Mouse (Mus musculus) intestine, embryonic 15.5 days (tissue): ENCODE measurements around the gene 1110065P20Rik. TPM values are rescaled to one million over a fixed set of nuclear protein-coding genes. Genes with fewer than 3 reads are reported as not detected.

Experiments used
- ATAC-seq: fragments of 200-750 bp; cut with Nextera tagmentation; 2 replicates; pipeline ENCODE4 v1.8.0; 2017; ENCODE audit warnings: moderate TSS enrichment, moderate library complexity
- H3K27ac ChIP-seq: fragments of 300-500 bp; sonication (generic); 2 replicates; pipeline ENCODE4 v1.5.1; 2015; ENCODE audit warnings: mild to moderate bottlenecking, inconsistent platforms
- H3K27me3 ChIP-seq: fragments of 300-500 bp; sonication (generic); replicated peaks from 2 replicates; pipeline ENCODE4 v1.6.1; 2015; ENCODE audit warnings: inconsistent platforms
- H3K36me3 ChIP-seq: fragments of 300-500 bp; sonication (generic); 2 replicates; pipeline ENCODE4 v1.6.1; 2015; ENCODE audit warnings: inconsistent platforms
- H3K4me1 ChIP-seq: fragments of 300-500 bp; sonication (generic); replicated peaks from 2 replicates; pipeline ENCODE4 v1.6.1; 2015; ENCODE audit warnings: inconsistent platforms
- H3K4me2 ChIP-seq: fragments of 300-500 bp; sonication (generic); replicated peaks from 2 replicates; pipeline ENCODE4 v1.6.1; 2015; ENCODE audit warnings: mild to moderate bottlenecking, inconsistent platforms
- H3K4me3 ChIP-seq: fragments of 300-500 bp; sonication (generic); replicated peaks from 2 replicates; pipeline ENCODE4 v1.5.1; 2015; ENCODE audit warnings: inconsistent platforms
- H3K9ac ChIP-seq: fragments of 300-500 bp; sonication (generic); 2 replicates; pipeline ENCODE4 v1.6.1; 2015; ENCODE audit warnings: inconsistent platforms
- H3K9me3 ChIP-seq: fragments of 300-500 bp; sonication (generic); 2 replicates; pipeline ENCODE4 v1.6.1; 2016; ENCODE audit warnings: inconsistent platforms
- WGBS: fragments of 180-500 bp; shearing (Covaris S2); methylation state at CpG from one replicate; pipeline ENCODE4 v1.1.7; 2015; 5-methylcytosine and 5-hydroxymethylcytosine counted together
- polyA plus RNA-seq: library from polyadenylated mRNA; unstranded; fragments of >200 nt; fragmentation: Nextera tagmentation; extraction: Ambion mirVana; gene quantifications from 2 replicates; pipeline ENCODE4 v1.2.1, GENCODE M21; 2015

Gene 1110065P20Rik
- polyA plus RNA-seq, 1 experiment from 2014 or later: 43.3 TPM

GRCm38 (mm10) chr4:124802309-124803260, 48.4 kb downstream of the 1110065P20Rik start:
- H3K36me3 ChIP-seq: peaks cover 19% of the 10 kb centered on the region; the same call in 1 of the 2 replicates
- peak overlapping the region; percentile 82 for H3K4me3 ChIP-seq
- peak; percentile 100 for ATAC-seq
- H3K9me3 ChIP-seq: no peaks in the 10 kb centered on the region
- peak overlapping the region; percentile 94 for H3K9ac ChIP-seq
- WGBS: under 1% methylated on average over 53 of the region's 53 CpGs
- peaks cover 7% of the 10 kb centered on the region; the same call in 1 of the 2 replicates for H3K4me1 ChIP-seq
- H3K27me3 ChIP-seq: no peaks in the 10 kb centered on the region
- peak overlapping the region; percentile 76 for H3K4me2 ChIP-seq
- H3K27ac ChIP-seq: peak overlapping the region; percentile 97

- ATAC-seq: peak; percentile 91
- H3K36me3 ChIP-seq: peaks cover 19% of the 10 kb centered on the region; the same call in 1 of the 2 replicates
- H3K9me3 ChIP-seq: no peaks in the 10 kb centered on the region
- no peaks in the 10 kb centered on the region for H3K27me3 ChIP-seq
- peak within 1 kb of the TSS; percentile 82 for H3K4me3 ChIP-seq
- H3K9ac ChIP-seq: peak within 1 kb of the TSS; percentile 94
- H3K4me2 ChIP-seq: peak within 1 kb of the TSS; percentile 76
- H3K4me1 ChIP-seq: peaks cover 7% of the 10 kb centered on the region; the same call in 1 of the 2 replicates
- WGBS: 4% methylated on average over 21 of the region's 21 CpGs
- H3K27ac ChIP-seq: peak within 1 kb of the TSS; percentile 97
These were observed 49.3 kb downstream of the 1110065P20Rik start, which contains the start of gene Mtf1 for GRCm38 (mm10) chr4:124801552-124802308. Gene Mtf1, plus strand, starts transcription at chr4:124802104.

Other genes with a start within 250 kb of the 1110065P20Rik start
- not detected in 2 replicates for gene 3100002H09Rik, start 240.4 kb downstream of the 1110065P20Rik start, polyA plus RNA-seq
- 0.05 and 0.11 TPM in 2 replicates for gene Pou3f1, start 194.4 kb downstream of the 1110065P20Rik start, polyA plus RNA-seq
- gene Utp11, start 157.6 kb downstream of the 1110065P20Rik start, polyA plus RNA-seq: 58.7 and 67.6 TPM in 2 replicates
- 8.8 and 11.8 TPM in 2 replicates for gene Fhl3, start 150.5 kb downstream of the 1110065P20Rik start, polyA plus RNA-seq
- 131 and 133 TPM in 2 replicates for gene Sf3a3, start 136.4 kb downstream of the 1110065P20Rik start, polyA plus RNA-seq
- gene Inpp5b, start 109.3 kb downstream of the 1110065P20Rik start, polyA plus RNA-seq: 24.4 and 28.7 TPM in 2 replicates
- gene Mtf1, start 49.1 kb downstream of the 1110065P20Rik start, polyA plus RNA-seq: 13.6 TPM in 2 replicates
- 32.0 and 36.6 TPM in 2 replicates for gene Yrdc, start 517 bp downstream of the 1110065P20Rik start, polyA plus RNA-seq
- 0.54 and 0.57 TPM in 2 replicates for gene Maneal, start 11.0 kb upstream of the 1110065P20Rik start, polyA plus RNA-seq
- gene Epha10, start 29.7 kb upstream of the 1110065P20Rik start, polyA plus RNA-seq: 0.25 and 0.31 TPM in 2 replicates
- 10.1 and 10.7 TPM in 2 replicates for gene 9930104L06Rik, start 85.9 kb upstream of the 1110065P20Rik start, polyA plus RNA-seq
- 125 and 128 TPM in 2 replicates for gene Cdca8, start 88.1 kb upstream of the 1110065P20Rik start, polyA plus RNA-seq
- 8.2 and 8.9 TPM in 2 replicates for gene Rspo1, start 135.2 kb upstream of the 1110065P20Rik start, polyA plus RNA-seq
- gene Gnl2, start 165.4 kb upstream of the 1110065P20Rik start, polyA plus RNA-seq: 69.3 and 73.1 TPM in 2 replicates
- not detected in 2 replicates for gene Dnali1, start 214.5 kb upstream of the 1110065P20Rik start, polyA plus RNA-seq
- 24.6 and 28.2 TPM in 2 replicates for gene Snip1, start 215.5 kb upstream of the 1110065P20Rik start, polyA plus RNA-seq
- 47.1 and 50.8 TPM in 2 replicates for gene Meaf6, start 233.9 kb upstream of the 1110065P20Rik start, polyA plus RNA-seq